16 mouse cellular contexts compared by ENCODE assay signal in genomic region chr1:166342539-166342938, GRCm38 (mm10).
"Had no signal": no experiment of that assay in that cellular context is flagged by ENCODE, and none has a peak within 500 bp of the region (broad histone marks: within the 10 kb centered on the region; RNA-seq: fewer than 3 reads in every experiment).

No protein-coding gene starts in this region.

- ATAC-seq: hindbrain, postnatal 0 days; intestine, embryonic 16.5 days had no signal

- DNase-seq: gastrocnemius, postnatal 14 days; gastrocnemius, postnatal 36 days; heart, adult 18-20 months; heart, postnatal 10 days; heart, postnatal 4 days; kidney, adult 11 months; kidney, adult 2 months; kidney, adult 9 months; kidney, postnatal 14 days; kidney, postnatal 36 days; layer of hippocampus, adult 9-11 months; layer of hippocampus, postnatal 36 days; liver; liver, embryonic 13.5 days had no signal
